Mouse (Mus musculus) testis, adult 2 months (tissue): ENCODE data around the gene Sept6. TPM values are rescaled to one million over a fixed set of nuclear protein-coding genes. Genes with fewer than 3 reads are reported as not detected.

Experiments used
- H3K27ac ChIP-seq: fragments of 200-500 bp; 2 replicates; pipeline ENCODE4 v1.5.1; 2012; ENCODE audit warnings: low read depth, low read length; ENCODE audit not compliant: control insufficient read depth, insufficient read depth
- H3K27me3 ChIP-seq: fragments of 200-500 bp; 2 replicates; pipeline ENCODE4 v1.6.1; 2012; ENCODE audit warnings: mild to moderate bottlenecking, low read length, moderate library complexity; ENCODE audit not compliant: control insufficient read depth, insufficient read depth
- H3K36me3 ChIP-seq: fragments of 200-500 bp; 2 replicates; pipeline ENCODE4 v1.6.1; 2012; ENCODE audit warnings: mild to moderate bottlenecking, low read length; ENCODE audit not compliant: control insufficient read depth, insufficient read depth
- H3K4me1 ChIP-seq: fragments of 200-500 bp; 2 replicates; pipeline ENCODE4 v1.6.1; 2012; ENCODE audit warnings: low read length; ENCODE audit not compliant: control insufficient read depth, insufficient read depth
- H3K4me3 ChIP-seq: fragments of 200-500 bp; 2 replicates; pipeline ENCODE4 v1.5.1; 2012; ENCODE audit warnings: low read depth, mild to moderate bottlenecking, low read length, moderate library complexity, mixed read lengths; ENCODE audit not compliant: control insufficient read depth
- CTCF ChIP-seq: fragments of 200-500 bp; IDR thresholded peaks from 2 replicates; pipeline ENCODE4 v1.5.1; 2012; ENCODE audit warnings: low read depth, mild to moderate bottlenecking, inconsistent platforms, low read length, moderate library complexity; ENCODE audit not compliant: control insufficient read depth, insufficient read depth, insufficient replicate concordance
- POLR2A ChIP-seq: fragments of 200-500 bp; IDR thresholded peaks from 2 replicates; pipeline ENCODE4 v1.6.1; 2012; ENCODE audit warnings: low read depth, mild to moderate bottlenecking, inconsistent platforms, low read length, moderate library complexity; ENCODE audit not compliant: control insufficient read depth
- polyA plus RNA-seq: library from polyadenylated mRNA; depleted of rRNA; stranded (reverse); fragments of >200 nt; gene quantifications from 2 replicates; pipeline ENCODE4 v1.2.3, GENCODE M21; 2012

Gene Sept6
- polyA plus RNA-seq, 1 experiment: 17.9 TPM

GRCm38 (mm10) chrX:36991039-36991438 is 555 bp downstream of the Sept6 start:
- Histone ChIP-seq H3K4me1 (peaks cover 5% of the 10 kb centered on the region), H3K27me3 (no peaks in the 10 kb centered on the region), H3K27ac (peak overlapping the region; percentile 1; the same call in 1 of the 2 replicates), H3K36me3 (no peaks in the 10 kb centered on the region), H3K4me3 (no peak overlapping the region)
- TF ChIP-seq POLR2A (no peak), CTCF (no peak)

GRCm38 (mm10) chrX:36989752-36990404 is 1.7 kb downstream of the Sept6 start:
- no peak for TF ChIP-seq CTCF
- TF ChIP-seq POLR2A: no peak
- no peaks in the 10 kb centered on the region for H3K27me3 ChIP-seq
- H3K27ac ChIP-seq: no peak overlapping the region
- H3K4me1 ChIP-seq: peaks cover 5% of the 10 kb centered on the region
- no peaks in the 10 kb centered on the region for H3K36me3 ChIP-seq
- H3K4me3 ChIP-seq: peak overlapping the region; percentile 62

GRCm38 (mm10) chrX:36989234-36989751 is 2.3 kb downstream of the Sept6 start:
- Histone ChIP-seq H3K4me3 (peak overlapping the region; percentile 62), H3K27me3 (no peaks in the 10 kb centered on the region), H3K36me3 (no peaks in the 10 kb centered on the region), H3K27ac (no peak overlapping the region), H3K4me1 (peaks cover 5% of the 10 kb centered on the region)
- TF ChIP-seq POLR2A (peak; percentile 36; the same call in 1 of the 2 replicates), CTCF (no peak)

- Histone ChIP-seq H3K36me3 (no peaks in the 10 kb centered on the region), H3K4me1 (peaks cover 5% of the 10 kb centered on the region), H3K4me3 (peak overlapping the region; percentile 58), H3K27me3 (no peaks in the 10 kb centered on the region), H3K27ac (no peak overlapping the region)
- TF ChIP-seq POLR2A (no peak), CTCF (no peak)
Measured at GRCm38 (mm10) chrX:36988754-36989153, 2.8 kb downstream of the Sept6 start.

GRCm38 (mm10) chrX:36987851-36988250 is 3.7 kb downstream of the Sept6 start:
- no peaks in the 10 kb centered on the region for H3K27me3 ChIP-seq
- H3K36me3 ChIP-seq: no peaks in the 10 kb centered on the region
- peaks cover 5% of the 10 kb centered on the region for H3K4me1 ChIP-seq
- no peak overlapping the region for H3K27ac ChIP-seq
- TF ChIP-seq POLR2A: no peak
- TF ChIP-seq CTCF: no peak
- H3K4me3 ChIP-seq: no peak overlapping the region

GRCm38 (mm10) chrX:36985041-36985440 is 6.6 kb downstream of the Sept6 start:
- no peak for TF ChIP-seq POLR2A
- no peak for TF ChIP-seq CTCF
- no peak overlapping the region for H3K4me3 ChIP-seq
- no peak overlapping the region for H3K27ac ChIP-seq
- H3K27me3 ChIP-seq: no peaks in the 10 kb centered on the region
- H3K36me3 ChIP-seq: no peaks in the 10 kb centered on the region
- peaks cover 4% of the 10 kb centered on the region for H3K4me1 ChIP-seq

- Histone ChIP-seq H3K27ac (no peak overlapping the region), H3K4me1 (peaks cover 2% of the 10 kb centered on the region), H3K27me3 (no peaks in the 10 kb centered on the region), H3K36me3 (no peaks in the 10 kb centered on the region), H3K4me3 (no peak overlapping the region)
- no peak for TF ChIP-seq CTCF
- TF ChIP-seq POLR2A: no peak
Measured at GRCm38 (mm10) chrX:36983654-36984311, 7.8 kb downstream of the Sept6 start.
